Mouse (Mus musculus) stomach, postnatal 0 days (tissue): ENCODE data around the gene Mtg1. TPM values are rescaled to one million over a fixed set of nuclear protein-coding genes. Genes with fewer than 3 reads are reported as not detected.

Source experiments
- ATAC-seq: fragments of 200-750 bp; cut with Nextera tagmentation; 2 replicates; pipeline ENCODE4 v1.8.0; 2017; ENCODE audit not compliant: low FRiP score, low TSS enrichment
- DNase-seq: peaks from one replicate; pipeline ENCODE4 v3.0.0-alpha.2; 2016; ENCODE audit warnings: low spot score
- H3K27ac ChIP-seq: fragments of 300-500 bp; sonication (generic); replicated peaks from 2 replicates; pipeline ENCODE4 v1.5.1; 2014; ENCODE audit warnings: mild to moderate bottlenecking, control low read depth
- H3K27me3 ChIP-seq: fragments of 300-500 bp; sonication (generic); 2 replicates; pipeline ENCODE4 v1.6.1; 2014; ENCODE audit warnings: low read length; ENCODE audit not compliant: control insufficient read depth, insufficient read depth
- H3K36me3 ChIP-seq: fragments of 300-500 bp; sonication (generic); 2 replicates; pipeline ENCODE4 v1.6.1; 2014; ENCODE audit warnings: low read length, mixed read lengths; ENCODE audit not compliant: control insufficient read depth, insufficient read depth
- H3K4me1 ChIP-seq: fragments of 300-500 bp; sonication (generic); replicated peaks from 2 replicates; pipeline ENCODE4 v1.6.1; 2014; ENCODE audit warnings: antibody characterized with exemption; ENCODE audit not compliant: control insufficient read depth, insufficient read depth
- H3K4me2 ChIP-seq: fragments of 300-500 bp; sonication (generic); replicated peaks from 2 replicates; pipeline ENCODE4 v1.6.1; 2014; ENCODE audit warnings: low read depth, mild to moderate bottlenecking, control low read depth, moderate library complexity
- H3K4me3 ChIP-seq: fragments of 300-500 bp; sonication (generic); 2 replicates; pipeline ENCODE4 v1.5.1; 2014; ENCODE audit warnings: low read depth, low read length, control low read depth
- H3K9ac ChIP-seq: fragments of 300-500 bp; sonication (generic); 2 replicates; pipeline ENCODE4 v1.6.1; 2014; ENCODE audit warnings: mild to moderate bottlenecking, low read length, control low read depth, mixed read lengths
- H3K9me3 ChIP-seq: fragments of 300-500 bp; sonication (generic); 2 replicates; pipeline ENCODE4 v1.6.1; 2016; ENCODE audit warnings: low read length; ENCODE audit not compliant: control insufficient read depth
- CTCF ChIP-seq: IDR thresholded peaks from 2 replicates; pipeline ENCODE4 v1.5.1; 2016; ENCODE audit warnings: antibody characterized with exemption, low read depth, mild to moderate bottlenecking, moderate library complexity
- EP300 ChIP-seq: optimal IDR thresholded peaks from 2 replicates; pipeline ENCODE3; 2016; ENCODE audit warnings: antibody characterized with exemption
- WGBS: fragments of 180-500 bp; shearing (Covaris S2); extraction: QIAGEN DNeasy Blood & Tissue Kit; methylation state at CpG from one replicate; pipeline ENCODE4 v1.1.7; 2014; 5-methylcytosine and 5-hydroxymethylcytosine counted together
- polyA plus RNA-seq: library from polyadenylated mRNA; unstranded; fragments of >200 nt; fragmentation: Nextera tagmentation; extraction: Ambion mirVana; gene quantifications from 2 replicates; pipeline ENCODE4 v1.2.1, GENCODE M21; 2015

The Mtg1 gene
- 19.8 and 20.6 TPM in 2 replicates for polyA plus RNA-seq

GRCm38 (mm10) chr7:140137135-140138020 lies at the start of gene Mtg1:
Mtg1 (plus strand) TSS chr7:140137564.
- Histone ChIP-seq H3K27me3 (no peaks in the 10 kb centered on the region), H3K36me3 (no peaks in the 10 kb centered on the region), H3K9ac (peak within 1 kb of the TSS; percentile 88), H3K9me3 (no peaks in the 10 kb centered on the region), H3K27ac (peak within 1 kb of the TSS; percentile 88), H3K4me1 (no peaks in the 10 kb centered on the region), H3K4me2 (peak within 1 kb of the TSS; percentile 88), H3K4me3 (peak within 1 kb of the TSS; percentile 74)
- no peak for TF ChIP-seq EP300
- TF ChIP-seq CTCF, result peak; percentile 33
- peak; percentile 97 for ATAC-seq
- WGBS, result 2% methylated on average over 37 of the region's 39 CpGs
- DNase-seq, result peak; percentile 96

- DNase-seq (no peak), ATAC-seq (no peak)
- no peaks in the 10 kb centered on the region for H3K9me3 ChIP-seq
- 0 out of 2 replicates have a peak, but pooled peaks cover 2% of the 10 kb centered on the region for H3K4me1 ChIP-seq
- H3K4me2 ChIP-seq, result no peak overlapping the region
- H3K9ac ChIP-seq, result no peak overlapping the region
- WGBS, result 51% methylated on average over 10 of the region's 10 CpGs
- no peak overlapping the region for H3K27ac ChIP-seq
- H3K4me3 ChIP-seq, result no peak overlapping the region
- no peaks in the 10 kb centered on the region for H3K27me3 ChIP-seq
- TF ChIP-seq CTCF (no peak), EP300 (no peak)
- H3K36me3 ChIP-seq, result no peaks in the 10 kb centered on the region
Observed at GRCm38 (mm10) chr7:140090601-140091000, 46.8 kb upstream of the Mtg1 start.

GRCm38 (mm10) chr7:140092924-140093528 lies 44.3 kb upstream of the Mtg1 start, which contains the start of gene Prap1:
Prap1 (plus strand) TSS chr7:140093395.
- ATAC-seq (no peak), DNase-seq (no peak)
- H3K4me3 ChIP-seq, result no peak within 1 kb of the TSS
- H3K27me3 ChIP-seq, result no peaks in the 10 kb centered on the region
- no peaks in the 10 kb centered on the region for H3K9me3 ChIP-seq
- TF ChIP-seq CTCF, result no peak
- TF ChIP-seq EP300, result no peak
- H3K4me1 ChIP-seq, result 0 out of 2 replicates have a peak, but pooled peaks cover 2% of the 10 kb centered on the region
- H3K27ac ChIP-seq, result no peak within 1 kb of the TSS
- H3K4me2 ChIP-seq, result no peak within 1 kb of the TSS
- no peaks in the 10 kb centered on the region for H3K36me3 ChIP-seq
- whole genome bisulfite sequencing, result 71% methylated on average over 5 of the region's 5 CpGs
- H3K9ac ChIP-seq, result no peak within 1 kb of the TSS

GRCm38 (mm10) chr7:140094954-140095353 lies 42.4 kb upstream of the Mtg1 start:
- Histone ChIP-seq H3K27me3 (no peaks in the 10 kb centered on the region), H3K9me3 (no peaks in the 10 kb centered on the region), H3K4me1 (0 out of 2 replicates have a peak, but pooled peaks cover 2% of the 10 kb centered on the region), H3K36me3 (no peaks in the 10 kb centered on the region), H3K9ac (no peak overlapping the region), H3K4me2 (no peak overlapping the region), H3K4me3 (no peak overlapping the region), H3K27ac (no peak overlapping the region)
- WGBS, result 38% methylated on average over 5 of the region's 5 CpGs
- TF ChIP-seq CTCF (no peak), EP300 (no peak)
- DNase-seq, result peak; percentile 62
- ATAC-seq, result peak; percentile 65

GRCm38 (mm10) chr7:140095556-140095955 lies 41.8 kb upstream of the Mtg1 start:
- H3K4me1 ChIP-seq, result 0 out of 2 replicates have a peak, but pooled peaks cover 2% of the 10 kb centered on the region
- H3K9me3 ChIP-seq, result no peaks in the 10 kb centered on the region
- DNase-seq, result peak; percentile 37
- no peaks in the 10 kb centered on the region for H3K27me3 ChIP-seq
- ATAC-seq, result peak; percentile 18; the same call in 1 of the 2 replicates
- WGBS, result 43% methylated on average over 1 of the region's 1 CpGs
- no peak overlapping the region for H3K4me2 ChIP-seq
- no peak overlapping the region for H3K27ac ChIP-seq
- TF ChIP-seq EP300 (no peak), CTCF (no peak)
- no peak overlapping the region for H3K4me3 ChIP-seq
- no peaks in the 10 kb centered on the region for H3K36me3 ChIP-seq
- no peak overlapping the region for H3K9ac ChIP-seq
